Mouse (Mus musculus) lung, embryonic 14.5 days (tissue): Measurements from ENCODE around the gene Plekha4. TPM values are rescaled to one million over a fixed set of nuclear protein-coding genes. Genes with fewer than 3 reads are reported as not detected.

Experiments used
- ATAC-seq: fragments of 200-750 bp; cut with Nextera tagmentation; 2 replicates; pipeline ENCODE4 v1.8.0; 2017; ENCODE audit warnings: mild to moderate bottlenecking, moderate TSS enrichment, moderate library complexity; ENCODE audit not compliant: insufficient read depth
- DNase-seq: peaks from one replicate; pipeline ENCODE4 v3.0.0-alpha.2; 2015
- H3K27ac ChIP-seq: fragments of 300-500 bp; sonication (generic); 2 replicates; pipeline ENCODE4 v1.5.1; 2014; ENCODE audit warnings: low read depth, mild to moderate bottlenecking, moderate library complexity
- H3K27me3 ChIP-seq: fragments of 300-500 bp; sonication (generic); 2 replicates; pipeline ENCODE4 v1.6.1; 2014; ENCODE audit warnings: low read length, control low read depth; ENCODE audit not compliant: insufficient read depth
- H3K36me3 ChIP-seq: fragments of 300-500 bp; sonication (generic); 2 replicates; pipeline ENCODE4 v1.6.1; 2014; ENCODE audit warnings: control low read depth; ENCODE audit not compliant: insufficient read depth
- H3K4me1 ChIP-seq: fragments of 300-500 bp; sonication (generic); 2 replicates; pipeline ENCODE4 v1.6.1; 2014; ENCODE audit warnings: antibody characterized with exemption, control low read depth; ENCODE audit not compliant: insufficient read depth
- H3K4me2 ChIP-seq: fragments of 300-500 bp; sonication (generic); 2 replicates; pipeline ENCODE4 v1.6.1; 2014; ENCODE audit warnings: mild to moderate bottlenecking
- H3K4me3 ChIP-seq: fragments of 300-500 bp; sonication (generic); 2 replicates; pipeline ENCODE4 v1.5.1; 2014; ENCODE audit warnings: low read depth, low read length
- H3K9ac ChIP-seq: fragments of 300-500 bp; sonication (generic); 2 replicates; pipeline ENCODE4 v1.6.1; 2014
- H3K9me3 ChIP-seq: fragments of 300-500 bp; sonication (generic); 2 replicates; pipeline ENCODE4 v1.6.1; 2016; ENCODE audit warnings: low read depth, low read length, control low read depth
- CTCF ChIP-seq: IDR thresholded peaks from 2 replicates; pipeline ENCODE4 v1.5.1; 2016; ENCODE audit warnings: antibody characterized with exemption, low read depth
- WGBS: fragments of 180-500 bp; shearing (Covaris S2); extraction: QIAGEN DNeasy Blood & Tissue Kit; methylation state at CpG from one replicate; pipeline ENCODE4 v1.1.7; 2014; 5-methylcytosine and 5-hydroxymethylcytosine counted together
- polyA plus RNA-seq: library from polyadenylated mRNA; unstranded; fragments of >200 nt; fragmentation: Nextera tagmentation; extraction: Ambion mirVana; gene quantifications from 2 replicates; pipeline ENCODE4 v1.2.1, GENCODE M21; 2014

Gene Plekha4
- polyA plus RNA-seq, 1 experiment from 2014 or later, result 1.9 TPM

- H3K9ac ChIP-seq, result no peak overlapping the region
- no peak overlapping the region for H3K27ac ChIP-seq
- no peaks in the 10 kb centered on the region for H3K36me3 ChIP-seq
- no peak for TF ChIP-seq CTCF
- ATAC-seq (no peak), DNase-seq (no peak)
- no peak overlapping the region for H3K4me3 ChIP-seq
- whole genome bisulfite sequencing, result 53% methylated on average over 1 of the region's 1 CpGs
- H3K27me3 ChIP-seq, result no peaks in the 10 kb centered on the region
- no peaks in the 10 kb centered on the region for H3K4me1 ChIP-seq
- H3K4me2 ChIP-seq, result no peak overlapping the region
- no peaks in the 10 kb centered on the region for H3K9me3 ChIP-seq
Measured at GRCm38 (mm10) chr7:45596107-45596506, 70.0 kb downstream of the Plekha4 start.

DNA sequence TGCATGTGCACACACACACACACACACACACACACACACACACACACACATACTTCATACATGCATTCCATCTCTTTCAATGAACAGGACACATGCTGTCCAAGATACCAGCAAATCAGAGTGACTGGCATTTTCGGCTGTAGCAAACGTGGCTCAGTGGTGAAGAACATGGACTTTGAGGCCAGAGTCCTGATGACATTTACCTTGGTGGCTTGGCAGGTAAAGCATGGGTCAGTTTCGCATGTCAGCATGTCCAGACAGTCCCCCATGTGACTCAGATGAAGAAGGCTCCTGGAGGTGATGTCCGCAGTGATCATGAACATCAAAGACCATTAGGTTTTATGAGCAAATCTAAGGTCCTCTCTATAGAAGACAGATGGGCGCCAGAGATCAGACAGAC, 70.9 kb downstream of the Plekha4 start:
- 83% methylated on average over 5 of the region's 5 CpGs for WGBS

GRCm38 (mm10) chr7:45597527-45597926, 71.4 kb downstream of the Plekha4 start:
- no peaks in the 10 kb centered on the region for H3K9me3 ChIP-seq
- no peaks in the 10 kb centered on the region for H3K36me3 ChIP-seq
- H3K4me3 ChIP-seq, result no peak overlapping the region
- TF ChIP-seq CTCF, result no peak
- DNase-seq (no peak), ATAC-seq (no peak)
- no peak overlapping the region for H3K9ac ChIP-seq
- no peaks in the 10 kb centered on the region for H3K27me3 ChIP-seq
- no peaks in the 10 kb centered on the region for H3K4me1 ChIP-seq
- WGBS, result 87% methylated on average over 6 of the region's 6 CpGs
- H3K27ac ChIP-seq, result no peak overlapping the region
- no peak overlapping the region for H3K4me2 ChIP-seq

More for the DNA sequence above, 70.9 kb downstream of the Plekha4 start:
- Histone ChIP-seq H3K27ac (no peak overlapping the region), H3K4me1 (no peaks in the 10 kb centered on the region), H3K9me3 (no peaks in the 10 kb centered on the region), H3K4me2 (no peak overlapping the region), H3K4me3 (no peak overlapping the region), H3K27me3 (no peaks in the 10 kb centered on the region), H3K9ac (no peak overlapping the region), H3K36me3 (no peaks in the 10 kb centered on the region)
- no peak for TF ChIP-seq CTCF
- DNase-seq (no peak), ATAC-seq (no peak)

GRCm38 (mm10) chr7:45598960-45599879, 73.1 kb downstream of the Plekha4 start:
- Histone ChIP-seq H3K27ac (no peak overlapping the region), H3K4me2 (no peak overlapping the region), H3K27me3 (no peaks in the 10 kb centered on the region), H3K9ac (no peak overlapping the region), H3K4me1 (no peaks in the 10 kb centered on the region), H3K9me3 (no peaks in the 10 kb centered on the region), H3K36me3 (no peaks in the 10 kb centered on the region), H3K4me3 (no peak overlapping the region)
- TF ChIP-seq CTCF, result no peak
- ATAC-seq (no peak), DNase-seq (peak; percentile 21)
- 34% methylated on average over 18 of the region's 18 CpGs for WGBS

Other genes with a start within 250 kb of the Plekha4 start
- not detected in 2 replicates for gene Slc6a21, start 248.8 kb upstream of the Plekha4 start, polyA plus RNA-seq
- 11.4 and 15.7 TPM in 2 replicates for gene Trpm4, start 192.6 kb upstream of the Plekha4 start, polyA plus RNA-seq
- 0.58 and 1.2 TPM in 2 replicates for gene Hrc, start 191.0 kb upstream of the Plekha4 start, polyA plus RNA-seq
- gene Ppfia3, start 159.3 kb upstream of the Plekha4 start, polyA plus RNA-seq, result 3.1 and 3.2 TPM in 2 replicates
- 0.30 and 0.87 TPM in 2 replicates for gene Lin7b, start 155.7 kb upstream of the Plekha4 start, polyA plus RNA-seq
- 74.0 and 88.2 TPM in 2 replicates for gene Snrnp70, start 130.6 kb upstream of the Plekha4 start, polyA plus RNA-seq
- 0.08 TPM in 1 of 2 replicates, not detected in the other for gene Kcna7, start 120.7 kb upstream of the Plekha4 start, polyA plus RNA-seq
- gene Ntf5, start 112.6 kb upstream of the Plekha4 start, polyA plus RNA-seq, result 1.9 and 2.2 TPM in 2 replicates
- gene Lhb, start 105.5 kb upstream of the Plekha4 start, polyA plus RNA-seq, result not detected in 2 replicates
- gene Gys1, start 91.5 kb upstream of the Plekha4 start, polyA plus RNA-seq, result 35.7 and 36.0 TPM in 2 replicates
- 163 and 173 TPM in 2 replicates for gene Ruvbl2, start 88.2 kb upstream of the Plekha4 start, polyA plus RNA-seq
- gene Ftl1, start 66.4 kb upstream of the Plekha4 start, polyA plus RNA-seq, result 4,463 and 4,749 TPM in 2 replicates
- 135 and 139 TPM in 2 replicates for gene Bax, start 59.4 kb upstream of the Plekha4 start, polyA plus RNA-seq
- gene Tulp2, start 44.5 kb upstream of the Plekha4 start, polyA plus RNA-seq, result 0.47 and 0.86 TPM in 2 replicates
- not detected in 2 replicates for gene Gm45808, start 39.5 kb upstream of the Plekha4 start, polyA plus RNA-seq
- gene Dhdh, start 37.5 kb upstream of the Plekha4 start, polyA plus RNA-seq, result 3.0 and 3.3 TPM in 2 replicates
- gene Nucb1, start 15.9 kb upstream of the Plekha4 start, polyA plus RNA-seq, result 194 and 201 TPM in 2 replicates
- 15.6 and 17.5 TPM in 2 replicates for gene Ppp1r15a, start 62 bp upstream of the Plekha4 start, polyA plus RNA-seq
- gene Hsd17b14, start 28.6 kb downstream of the Plekha4 start, polyA plus RNA-seq, result 0.57 and 0.66 TPM in 2 replicates
- gene Bcat2, start 43.8 kb downstream of the Plekha4 start, polyA plus RNA-seq, result 48.9 and 53.4 TPM in 2 replicates
- gene Fgf21, start 89.2 kb downstream of the Plekha4 start, polyA plus RNA-seq, result not detected in 2 replicates
- 0.13 and 0.58 TPM in 2 replicates for gene Fut1, start 91.0 kb downstream of the Plekha4 start, polyA plus RNA-seq
- 0.28 and 0.35 TPM in 2 replicates for gene Izumo1, start 95.5 kb downstream of the Plekha4 start, polyA plus RNA-seq
- gene Rasip1, start 101.2 kb downstream of the Plekha4 start, polyA plus RNA-seq, result 29.4 and 35.3 TPM in 2 replicates
- 8.1 and 9.2 TPM in 2 replicates for gene Mamstr, start 113.6 kb downstream of the Plekha4 start, polyA plus RNA-seq
- 0.22 and 0.75 TPM in 2 replicates for gene Fut2, start 140.1 kb downstream of the Plekha4 start, polyA plus RNA-seq
- gene Ntn5, start 157.7 kb downstream of the Plekha4 start, polyA plus RNA-seq, result 0.28 and 0.30 TPM in 2 replicates
- 0.08 TPM in 1 of 2 replicates, not detected in the other for gene Sec1, start 168.1 kb downstream of the Plekha4 start, polyA plus RNA-seq
- gene Car11, start 173.5 kb downstream of the Plekha4 start, polyA plus RNA-seq, result 2.0 and 4.3 TPM in 2 replicates
- 2.1 TPM in 2 replicates for gene Dbp, start 178.8 kb downstream of the Plekha4 start, polyA plus RNA-seq
- gene Rpl18, start 189.1 kb downstream of the Plekha4 start, polyA plus RNA-seq, result 1,245 and 1,303 TPM in 2 replicates
- 21.9 and 23.8 TPM in 2 replicates for gene Sphk2, start 191.7 kb downstream of the Plekha4 start, polyA plus RNA-seq
- 0.92 and 1.1 TPM in 2 replicates for gene Fam83e, start 194.9 kb downstream of the Plekha4 start, polyA plus RNA-seq
- not detected in 2 replicates for gene Spaca4, start 199.5 kb downstream of the Plekha4 start, polyA plus RNA-seq